Mouse (Mus musculus) kidney, adult 11 months (tissue): Measurements from ENCODE around the gene Slc7a1.
A peak's percentile ranks its signal among the peaks of the same experiment; 100 is the strongest.

Experiments used
- DNase-seq: peaks from one replicate; pipeline ENCODE4 v3.0.0; 2022

Gene Slc7a1

GRCm38 (mm10) chr5:148389007-148389970 lies 10.4 kb downstream of the Slc7a1 start:
- DNase-seq = no peak

- DNase-seq = no peak
These were observed 11.3 kb downstream of the Slc7a1 start for GRCm38 (mm10) chr5:148388251-148389006.

- DNase-seq = no peak
These were observed 11.9 kb downstream of the Slc7a1 start for GRCm38 (mm10) chr5:148387820-148388219.

- DNase-seq = no peak
These were observed 13.2 kb downstream of the Slc7a1 start for GRCm38 (mm10) chr5:148386471-148386870.

- no peak for DNase-seq
These were observed 15.1 kb downstream of the Slc7a1 start for GRCm38 (mm10) chr5:148384501-148385055.

GRCm38 (mm10) chr5:148383841-148384500 lies 15.7 kb downstream of the Slc7a1 start:
- DNase-seq = peak; percentile 21

- DNase-seq = no peak
These were observed 18.6 kb downstream of the Slc7a1 start for GRCm38 (mm10) chr5:148381083-148381482.

- no peak for DNase-seq
These were observed 19.5 kb downstream of the Slc7a1 start for GRCm38 (mm10) chr5:148380246-148380504.

- DNase-seq = no peak
These were observed 20.1 kb downstream of the Slc7a1 start for GRCm38 (mm10) chr5:148379455-148380245.

- no peak for DNase-seq
These were observed 21.0 kb downstream of the Slc7a1 start for GRCm38 (mm10) chr5:148378707-148379106.

- DNase-seq = no peak
These were observed 21.5 kb downstream of the Slc7a1 start for GRCm38 (mm10) chr5:148378232-148378508.

GRCm38 (mm10) chr5:148377439-148378231 lies 22.1 kb downstream of the Slc7a1 start:
- DNase-seq = no peak

GRCm38 (mm10) chr5:148376358-148376757 lies 23.3 kb downstream of the Slc7a1 start:
- DNase-seq = no peak

GRCm38 (mm10) chr5:148375480-148375879 lies 24.2 kb downstream of the Slc7a1 start:
- no peak for DNase-seq

- DNase-seq = no peak
These were observed 26.5 kb downstream of the Slc7a1 start for GRCm38 (mm10) chr5:148373092-148373685.

GRCm38 (mm10) chr5:148372005-148372917 lies 27.4 kb downstream of the Slc7a1 start:
- no peak for DNase-seq

GRCm38 (mm10) chr5:148371375-148371774 lies 28.3 kb downstream of the Slc7a1 start:
- DNase-seq = no peak

- DNase-seq = no peak
These were observed 29.1 kb downstream of the Slc7a1 start for GRCm38 (mm10) chr5:148370624-148371023.

GRCm38 (mm10) chr5:148369178-148369577 lies 30.5 kb downstream of the Slc7a1 start:
- no peak for DNase-seq

GRCm38 (mm10) chr5:148367816-148368215 lies 31.9 kb downstream of the Slc7a1 start:
- no peak for DNase-seq
